Mouse (Mus musculus) spleen, postnatal 10 days (tissue): Measurements from ENCODE around the gene Apold1.

Source experiments
- DNase-seq, 2 experiments: peaks; one replicate each; pipeline ENCODE4 v3.0.0; 2021 to 2022; ENCODE audit warnings: low spot score in 2 of 2

Gene Apold1

DNA sequence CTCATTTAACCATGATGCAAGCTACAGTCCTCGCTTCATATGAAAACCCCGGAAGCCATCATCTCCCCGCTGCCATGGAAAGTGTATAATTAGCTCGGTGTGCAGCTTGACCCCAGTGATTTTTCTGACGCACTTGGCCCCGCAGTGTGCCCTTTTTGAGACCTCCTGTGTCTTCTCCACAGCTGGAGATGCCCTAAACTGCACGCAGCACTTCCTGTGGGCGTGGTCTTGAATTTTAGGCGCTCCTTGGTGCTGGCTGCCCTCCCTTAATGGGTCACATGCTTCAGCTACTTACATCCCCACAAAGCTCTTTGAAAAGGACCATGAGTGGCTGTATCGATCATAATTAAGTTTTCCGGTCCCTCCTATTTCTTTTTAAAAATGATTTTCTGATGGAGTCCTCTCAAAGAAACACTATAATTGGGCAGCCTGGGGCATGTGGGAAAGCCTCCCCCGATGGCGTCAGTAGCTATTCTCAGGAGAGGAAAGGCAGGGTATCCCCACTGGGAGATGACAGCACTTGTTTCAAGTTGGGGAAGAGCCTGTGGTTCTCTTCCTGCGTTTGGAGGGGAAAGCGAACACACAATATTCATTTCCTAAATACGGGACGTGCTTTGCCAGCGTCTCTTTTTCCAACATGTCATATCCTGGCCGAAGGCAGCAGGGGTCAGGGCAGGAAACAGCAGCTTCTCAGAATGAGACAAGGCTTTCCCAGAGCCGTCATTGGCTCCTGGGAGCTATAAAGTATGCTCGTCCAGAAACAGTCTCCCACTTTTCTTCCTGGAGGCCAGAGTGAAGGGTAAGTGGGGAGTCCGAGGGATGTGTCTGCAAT lies at the start of gene Apold1:
Gene Apold1, plus strand, starts transcription at position 488 of the 832 bp plus-strand sequence.
- peak in 1 of 2 experiments; percentile 56 for DNase-seq

DNA sequence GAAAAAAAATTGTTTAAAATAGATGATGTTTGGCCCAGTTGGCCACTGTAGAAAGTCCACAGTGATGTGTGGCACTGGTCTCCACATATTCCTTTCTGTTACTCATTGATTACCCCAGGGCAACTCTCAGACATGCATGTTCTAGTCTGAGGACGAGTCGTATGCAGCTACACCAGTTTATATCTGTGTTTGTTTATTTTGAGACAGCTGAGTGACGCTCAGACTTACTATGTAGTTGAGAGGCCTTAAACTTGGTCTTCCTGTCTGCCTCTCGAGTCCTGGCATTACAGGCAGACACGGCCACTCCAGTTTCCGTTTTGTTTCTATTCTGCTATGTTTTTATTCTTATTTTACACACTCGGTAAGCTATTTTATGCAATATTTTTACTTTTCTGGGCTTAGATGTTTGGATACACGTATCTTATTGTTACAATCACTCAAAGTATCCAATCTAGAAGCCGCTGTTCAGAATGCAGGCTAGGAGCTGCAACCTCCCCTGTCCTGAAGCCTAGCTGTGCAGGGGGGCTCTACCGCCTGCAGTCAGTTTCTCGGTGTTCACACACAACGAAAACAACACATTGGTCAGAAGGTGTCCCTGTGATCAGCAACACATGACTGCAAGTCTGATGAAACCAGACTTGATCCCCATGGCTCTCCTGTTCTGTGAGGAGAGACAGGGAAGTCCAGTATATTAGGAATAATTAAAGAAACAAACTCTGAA lies 48.9 kb upstream of the Apold1 start:
- no peak for DNase-seq

DNA sequence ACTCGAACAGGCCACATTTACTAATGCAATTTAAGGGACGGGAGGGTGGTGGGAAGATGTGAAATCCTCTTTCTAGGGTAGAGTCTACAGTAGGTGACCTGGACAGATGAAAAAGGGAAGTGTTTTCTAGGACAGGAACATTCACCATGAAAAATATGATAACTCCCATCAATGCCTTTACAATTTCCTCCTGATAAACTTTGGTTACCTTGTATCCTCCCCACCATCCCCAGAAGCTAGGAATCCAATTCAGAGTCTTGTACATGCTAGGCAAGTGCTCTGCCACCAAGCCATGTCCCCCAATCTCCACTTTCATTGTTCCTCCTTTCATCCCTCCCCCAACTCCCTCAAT lies 48.3 kb upstream of the Apold1 start:
- no peak for DNase-seq

DNA sequence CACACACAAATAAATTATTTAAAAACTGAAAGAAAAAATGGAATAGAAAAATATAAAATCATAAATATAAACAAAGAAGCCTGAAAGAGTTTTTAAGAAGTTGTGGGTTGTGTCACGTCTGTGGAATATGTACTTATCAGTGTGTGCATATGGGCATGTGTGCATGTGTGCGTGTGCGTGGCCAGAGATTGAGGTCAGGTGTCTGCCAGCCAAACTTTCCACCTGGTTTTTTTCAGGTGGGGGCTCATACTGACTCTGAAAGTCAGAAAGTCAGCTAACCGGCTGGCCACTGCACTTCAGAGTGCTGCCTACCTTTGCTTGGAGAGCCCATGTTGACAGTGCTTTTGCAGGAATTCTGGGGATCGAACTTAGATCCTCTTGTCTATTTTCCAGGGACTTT lies 47.2 kb upstream of the Apold1 start:
- no peak for DNase-seq

DNA sequence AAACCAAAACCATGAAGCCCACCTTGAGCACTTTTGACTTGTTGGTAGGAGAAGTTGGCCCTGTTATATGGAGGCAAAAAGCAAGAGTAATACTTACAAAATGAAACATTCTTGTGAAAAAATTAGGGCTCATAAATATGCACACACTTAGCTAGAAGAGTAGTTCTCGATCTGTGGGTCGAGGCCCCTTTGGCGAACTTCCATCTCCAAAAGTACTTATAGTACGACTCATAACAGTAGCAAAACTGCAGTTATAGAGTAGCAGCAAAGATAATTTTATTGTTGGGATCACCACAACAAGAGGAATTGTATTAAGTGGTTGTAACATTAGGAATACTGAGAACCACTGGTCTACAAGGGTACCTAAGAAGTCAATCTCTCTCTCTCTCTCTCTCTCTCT lies 41.7 kb upstream of the Apold1 start:
- no peak for DNase-seq

DNA sequence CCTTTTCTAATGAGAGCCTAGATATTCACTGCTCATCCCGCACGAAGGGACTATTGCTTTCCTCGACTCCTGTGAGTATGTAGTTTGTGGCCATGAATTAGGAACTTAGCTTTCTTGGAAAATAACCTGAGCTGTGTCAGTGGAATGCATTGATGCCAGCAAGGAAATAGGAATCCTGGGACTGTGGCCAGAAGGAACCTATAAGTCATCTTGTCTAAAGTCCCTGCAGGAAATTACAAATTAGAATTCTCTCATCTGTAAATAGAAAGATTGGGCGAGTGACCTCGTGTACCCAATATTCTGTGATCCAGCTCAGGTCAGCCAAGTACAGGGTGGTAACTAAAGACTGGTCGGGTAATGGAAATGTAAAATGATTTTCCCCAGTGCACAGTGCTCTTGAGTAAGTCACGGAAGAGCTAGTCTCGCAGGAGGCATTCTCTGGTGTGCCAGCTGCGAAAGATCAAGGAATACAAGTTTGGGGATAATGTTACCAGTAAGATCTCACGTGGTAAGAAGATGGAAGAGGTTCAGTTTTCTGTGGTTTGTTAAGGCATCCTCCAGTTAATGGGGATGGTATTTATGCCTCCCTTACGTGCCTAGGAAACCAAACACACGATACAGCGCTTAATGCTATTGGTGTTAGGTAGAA lies 37.6 kb upstream of the Apold1 start:
- DNase-seq: no peak

DNA sequence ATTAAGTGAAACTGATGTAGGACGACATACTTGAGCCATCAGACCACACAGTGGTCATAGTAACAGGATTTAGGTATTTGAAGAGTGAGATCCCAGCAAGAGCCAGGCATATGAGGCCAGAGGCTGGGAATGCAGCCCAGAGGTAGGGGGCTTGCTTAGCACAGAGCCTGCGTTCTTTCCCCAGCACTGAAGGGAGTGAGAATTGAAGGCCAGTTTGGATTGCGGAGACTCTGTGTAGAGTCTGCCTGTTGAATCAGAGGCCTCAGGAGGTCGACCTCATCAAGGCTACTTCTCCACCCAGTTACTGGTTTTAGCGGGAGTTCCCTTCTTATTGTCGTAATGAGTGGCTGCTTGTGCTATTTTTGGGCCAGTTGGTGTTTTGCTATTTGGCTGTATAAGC lies 35.5 kb upstream of the Apold1 start:
- no peak for DNase-seq

DNA sequence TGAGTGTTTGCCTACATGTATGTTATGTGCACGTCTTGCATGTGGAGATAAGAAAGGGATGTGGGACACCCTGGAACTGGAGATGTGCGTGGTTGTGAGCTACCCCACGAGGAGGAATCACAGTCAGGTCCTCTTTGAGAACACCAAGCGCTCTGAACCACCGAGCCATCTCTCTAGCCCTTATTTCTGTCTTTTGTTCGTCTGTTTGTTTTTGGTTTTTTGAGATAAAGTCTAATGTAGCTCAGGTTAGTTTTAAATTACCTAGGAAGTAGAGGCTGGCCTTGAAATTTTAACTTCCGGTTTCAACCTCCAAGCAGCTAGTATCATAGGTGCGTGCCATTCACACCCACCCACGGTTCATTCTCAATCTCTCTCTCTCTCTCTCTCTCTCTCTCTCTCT lies 34.7 kb upstream of the Apold1 start:
- DNase-seq: no peak

DNA sequence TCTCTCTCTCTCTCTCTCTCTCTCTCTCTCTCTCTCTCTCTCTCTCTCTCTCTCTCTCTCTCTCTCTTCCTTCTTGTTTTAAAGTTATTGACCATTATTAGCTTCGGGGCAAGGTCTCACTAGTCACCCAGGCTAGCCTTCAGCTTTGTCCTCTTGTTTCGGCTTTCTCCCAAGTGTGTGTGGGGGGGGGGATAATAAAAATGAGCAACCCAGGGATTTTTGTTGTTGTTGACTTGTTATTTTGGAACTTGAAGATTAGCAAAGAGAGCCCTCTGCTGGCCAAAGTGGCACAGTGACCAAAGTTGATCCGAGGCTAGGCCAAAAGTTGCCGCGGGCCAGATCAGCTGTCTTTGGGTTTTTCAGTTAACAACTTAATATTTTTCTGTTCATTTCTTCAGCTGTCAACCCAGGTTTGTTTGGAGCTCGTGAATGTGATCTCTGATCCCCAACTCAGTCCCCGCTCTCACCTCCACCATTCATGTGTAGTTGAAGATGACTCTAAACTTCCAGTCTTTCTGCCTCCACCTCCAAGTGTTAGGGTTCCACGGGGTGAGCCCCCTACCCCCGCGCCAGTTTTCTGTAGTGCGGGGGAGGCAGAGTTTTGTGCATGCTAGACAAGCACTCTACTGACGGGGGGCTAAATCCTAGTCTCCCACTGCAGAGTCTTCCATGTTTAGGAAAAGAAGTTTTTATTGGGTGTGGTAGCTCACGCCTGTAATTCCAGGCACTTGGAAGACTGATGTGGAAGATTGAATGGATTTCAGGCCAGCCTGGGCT lies 34.0 kb upstream of the Apold1 start:
- DNase-seq: peak; percentile 54 to 82

DNA sequence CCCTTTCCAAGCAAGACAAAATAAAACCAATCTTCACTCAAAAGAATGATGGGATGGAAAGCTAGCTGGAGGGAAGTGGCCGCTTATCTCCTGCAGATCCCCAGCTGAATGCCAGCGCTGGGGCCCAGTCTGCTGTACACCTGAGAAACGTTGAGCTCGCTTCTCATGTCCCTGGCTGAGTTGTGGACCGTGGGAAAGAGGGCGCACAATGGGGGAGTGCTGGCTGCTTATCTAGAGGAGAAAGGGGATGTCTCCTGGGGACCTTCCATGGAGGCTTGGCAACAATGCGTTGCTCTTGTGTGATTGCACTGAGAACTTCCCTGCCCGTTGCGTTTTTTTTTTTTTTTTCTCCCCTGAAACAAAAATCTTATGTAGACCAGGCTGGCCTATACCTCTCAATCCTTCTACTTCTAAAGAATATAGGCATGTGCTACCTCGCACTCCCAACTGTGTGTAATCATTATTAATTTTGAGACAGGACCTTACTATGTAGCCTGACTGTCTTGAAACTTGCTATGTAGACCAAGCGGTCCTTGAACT lies 32.9 kb upstream of the Apold1 start:
- DNase-seq: no peak

DNA sequence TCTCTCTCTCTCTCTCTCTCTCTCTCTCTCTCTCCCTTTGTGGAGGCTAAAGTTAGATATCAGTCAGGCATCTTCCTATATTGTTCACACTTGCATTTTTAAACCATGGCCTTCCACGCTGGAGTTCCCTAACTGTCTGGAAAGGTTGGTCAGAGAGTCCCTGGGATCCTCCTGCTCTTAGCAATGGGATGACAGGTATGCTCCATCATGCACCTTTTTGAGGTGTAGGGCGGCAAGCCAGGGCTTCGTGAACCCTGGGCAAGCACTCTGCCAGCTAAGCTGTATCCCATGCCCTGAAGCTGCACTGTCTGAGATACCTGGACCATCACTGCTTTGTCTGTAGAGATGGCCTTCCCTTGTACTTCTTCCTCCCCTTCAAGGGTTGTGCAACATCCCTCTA lies 32.3 kb upstream of the Apold1 start:
- DNase-seq: no peak

DNA sequence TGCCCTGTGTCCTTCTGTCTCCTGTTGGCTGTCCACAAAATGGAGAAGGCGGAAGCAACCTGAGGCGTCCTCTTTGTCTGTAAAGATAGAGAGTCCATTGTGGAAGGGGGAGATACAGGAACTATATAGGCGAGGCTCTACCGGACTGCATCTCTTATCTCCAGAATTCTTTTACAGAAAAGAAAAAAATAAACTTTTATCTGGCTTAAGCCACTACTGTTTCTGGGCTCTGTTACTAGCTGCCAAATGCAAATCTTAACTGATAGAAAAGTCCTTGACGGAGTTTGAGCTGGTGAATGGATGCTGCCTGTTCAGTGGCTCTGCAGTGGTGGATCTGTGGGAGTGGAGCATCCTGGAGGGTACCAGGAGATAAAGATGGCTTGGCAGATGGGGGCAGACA lies 30.2 kb upstream of the Apold1 start:
- no peak for DNase-seq

DNA sequence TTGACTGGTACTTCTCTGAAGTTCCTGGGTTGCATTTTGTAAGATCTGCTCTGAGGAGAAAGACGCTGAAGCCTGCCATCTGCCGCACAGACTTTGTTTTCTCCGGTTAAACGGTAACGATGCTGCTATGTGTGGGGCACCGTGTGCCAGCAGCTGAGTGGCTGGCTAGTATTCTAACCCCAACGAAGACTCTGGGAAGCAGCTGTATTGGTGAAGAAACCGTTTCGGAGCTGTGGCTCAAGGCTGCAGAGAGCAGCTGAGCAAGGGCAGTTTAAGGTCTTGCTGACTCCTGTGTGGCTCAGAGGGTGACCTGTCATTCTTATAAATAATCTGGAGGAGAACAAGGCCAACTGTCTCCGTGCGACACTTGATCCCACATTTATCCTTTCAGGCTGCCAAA lies 27.5 kb upstream of the Apold1 start:
- DNase-seq: no peak

DNA sequence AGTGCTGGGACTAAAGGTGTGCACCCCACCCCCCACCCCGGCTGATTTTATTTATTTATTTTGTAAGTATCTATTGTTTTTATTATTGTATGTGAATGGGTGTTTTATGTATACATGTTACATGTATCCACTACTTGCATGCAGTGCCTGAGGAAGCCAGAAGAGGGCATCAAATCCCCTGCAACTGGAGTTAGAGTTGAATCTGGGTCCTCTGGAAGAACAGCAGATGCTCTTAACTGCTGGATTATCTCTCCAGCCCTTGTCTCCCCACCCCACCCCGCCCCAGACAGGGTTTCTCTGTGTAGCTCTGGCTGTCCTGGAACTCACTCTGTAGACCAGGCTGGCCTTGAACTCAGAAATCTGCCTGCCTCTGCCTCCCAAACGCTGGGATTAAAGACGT lies 25.1 kb upstream of the Apold1 start:
- DNase-seq: peak in 1 of 2 experiments; percentile 48

DNA sequence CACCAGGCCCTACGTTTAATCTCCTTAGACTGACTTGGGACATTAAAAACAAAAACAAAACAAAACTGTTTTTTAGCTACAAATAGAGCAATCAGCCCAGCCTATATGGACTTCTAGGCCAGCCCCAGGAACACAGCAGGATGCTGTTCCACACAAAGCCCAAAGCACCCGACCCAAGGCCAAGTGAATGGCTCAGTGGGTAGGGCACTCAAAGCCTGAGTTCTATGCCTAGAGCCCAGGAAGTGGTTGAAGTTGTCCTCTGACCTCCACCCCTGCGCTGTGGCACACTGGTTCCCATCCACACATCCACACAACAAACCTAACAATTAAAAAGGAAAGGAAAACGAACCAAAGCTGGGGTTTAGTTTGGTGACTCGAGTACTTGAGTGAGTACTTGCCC lies 20.2 kb upstream of the Apold1 start:
- no peak for DNase-seq

DNA sequence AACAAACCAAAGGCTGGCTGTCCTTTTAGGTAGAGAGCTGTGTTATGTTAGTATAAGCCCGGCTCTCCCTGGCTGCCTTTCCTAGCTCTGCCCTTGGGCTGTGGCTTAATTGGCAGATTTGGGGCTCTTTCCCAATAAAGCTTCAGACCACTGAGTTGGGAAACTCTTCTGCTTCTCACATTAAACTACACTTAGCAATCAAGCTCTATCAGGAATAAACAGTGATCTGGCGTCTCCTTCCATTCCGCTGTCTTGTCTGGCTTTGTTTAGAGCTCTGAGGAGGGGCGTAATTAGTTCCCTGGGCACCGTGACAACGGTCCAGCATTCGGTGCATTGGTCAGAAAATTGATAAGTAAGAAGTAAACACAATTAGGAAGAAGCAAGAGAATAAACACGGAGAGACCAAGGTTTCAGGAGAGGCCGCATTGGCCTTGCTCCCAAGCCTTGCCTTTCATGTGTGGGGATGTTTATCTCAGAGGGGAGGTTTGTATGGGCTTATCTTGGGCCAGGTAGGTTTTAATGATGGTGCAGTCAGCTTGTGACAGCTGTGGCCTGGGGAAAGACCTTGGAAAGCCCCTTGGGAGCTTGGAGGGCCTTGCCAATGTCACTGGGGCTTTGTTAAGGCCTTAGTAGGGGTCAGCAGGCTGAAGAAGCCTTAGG lies 19.5 kb upstream of the Apold1 start:
- no peak for DNase-seq

DNA sequence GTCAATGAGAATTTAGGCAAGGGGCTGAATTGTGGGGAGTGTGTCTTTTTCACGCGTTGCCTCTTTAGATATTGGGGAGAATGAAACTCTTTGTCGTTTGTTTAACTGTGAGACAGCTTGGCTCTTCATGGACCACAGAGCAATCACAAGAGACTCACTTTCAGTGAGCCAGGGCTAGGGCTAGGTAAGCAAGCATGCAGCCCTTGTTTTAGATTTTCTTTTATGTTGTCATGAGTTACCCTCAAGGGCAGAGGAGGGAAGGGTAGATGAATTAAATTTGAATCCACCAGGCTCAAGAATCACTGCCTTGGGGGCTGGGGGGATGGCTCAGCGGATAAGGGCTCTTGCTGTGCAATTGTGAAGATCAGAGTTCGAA lies 19.0 kb upstream of the Apold1 start:
- no peak for DNase-seq

DNA sequence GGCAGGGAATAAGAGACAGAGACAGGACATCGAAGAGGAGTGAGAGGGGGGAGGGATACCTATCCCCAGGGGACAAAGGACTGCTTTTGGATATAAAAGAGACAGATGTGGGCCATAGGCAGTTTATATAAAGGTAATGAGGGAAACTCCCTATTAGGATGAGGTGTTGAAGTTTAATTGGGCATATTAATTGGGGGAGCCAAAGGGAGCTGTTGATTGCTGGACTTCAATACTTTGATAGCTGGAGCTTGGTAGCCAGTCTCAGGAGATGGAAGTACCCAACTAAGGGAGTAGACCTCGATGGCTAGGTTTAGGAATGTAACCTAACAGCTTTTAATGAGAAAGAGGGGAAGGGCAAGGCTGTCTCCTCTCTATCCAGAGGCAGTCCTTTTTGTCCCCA lies 17.6 kb upstream of the Apold1 start:
- DNase-seq: no peak

DNA sequence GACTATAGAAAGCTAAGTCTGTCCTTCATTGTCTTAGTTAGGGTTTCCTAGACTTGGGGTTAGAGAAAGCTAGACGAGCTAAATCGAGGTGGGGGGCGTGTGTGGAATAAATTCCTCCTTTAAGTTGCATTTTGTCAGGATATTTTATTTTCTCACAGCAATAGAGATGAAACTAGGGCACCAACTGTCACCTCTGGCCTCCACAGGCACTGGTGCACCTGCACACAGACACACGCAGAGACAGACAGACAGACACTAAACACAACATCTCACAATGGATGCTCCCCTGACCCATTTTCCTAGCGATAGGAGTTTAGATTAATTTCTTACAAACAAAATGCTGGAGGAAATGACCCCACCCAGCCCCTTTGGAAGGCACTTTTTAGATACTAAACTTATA lies 14.8 kb upstream of the Apold1 start:
- DNase-seq: no peak

DNA sequence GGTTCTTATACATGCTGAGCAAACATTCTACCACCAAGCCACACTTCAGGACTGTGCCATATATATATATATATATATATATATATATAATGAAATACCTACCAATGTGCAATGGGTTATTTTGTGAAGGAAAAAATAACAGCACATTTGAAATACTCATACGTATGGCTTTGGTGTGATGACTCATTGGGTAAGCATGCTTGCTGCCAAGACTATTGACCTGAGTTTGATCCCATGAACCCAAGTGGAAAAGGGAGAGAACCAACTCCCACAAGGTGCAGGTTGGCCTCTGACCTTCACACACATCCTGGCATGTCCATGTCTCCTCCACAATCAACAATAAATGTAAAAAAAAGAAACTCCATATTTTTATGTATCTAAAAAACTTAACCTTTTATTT lies 13.2 kb upstream of the Apold1 start:
- DNase-seq: no peak

DNA sequence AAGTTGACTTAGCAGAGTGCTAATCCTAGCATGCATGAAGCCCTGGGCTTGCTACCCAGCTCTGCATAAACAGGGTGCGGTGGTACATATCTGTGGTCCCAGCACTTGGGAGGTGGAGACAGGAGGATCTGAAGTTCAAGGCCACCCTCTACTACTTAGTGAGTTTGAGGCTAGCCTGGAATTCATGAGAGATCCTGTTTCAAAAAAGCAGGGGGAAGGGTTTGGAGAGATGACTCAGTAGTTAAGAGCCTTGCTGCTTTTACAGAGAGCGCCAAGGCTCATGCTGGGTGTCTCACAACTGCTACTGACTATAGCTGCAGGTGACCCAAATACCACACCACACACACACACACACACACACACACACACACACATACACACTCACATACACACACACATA lies 12.0 kb upstream of the Apold1 start:
- DNase-seq: no peak
